Mouse (Mus musculus) ES-Bruce4 (cell line): ENCODE results near the gene Lypd4.

ENCODE experiments used
- CTCF ChIP-seq: IDR thresholded peaks from one replicate; pipeline ENCODE4 v1.8.1; 2011; ENCODE audit warnings: low read depth, low read length
- EP300 ChIP-seq: IDR thresholded peaks from 2 replicates; pipeline ENCODE4 v1.6.1; 2011; ENCODE audit warnings: low read depth, low read length; ENCODE audit not compliant: insufficient read depth
- POLR2A ChIP-seq: IDR thresholded peaks from one replicate; pipeline ENCODE4 v1.8.1; 2011; ENCODE audit warnings: low read length; ENCODE audit not compliant: insufficient read depth

DNA sequence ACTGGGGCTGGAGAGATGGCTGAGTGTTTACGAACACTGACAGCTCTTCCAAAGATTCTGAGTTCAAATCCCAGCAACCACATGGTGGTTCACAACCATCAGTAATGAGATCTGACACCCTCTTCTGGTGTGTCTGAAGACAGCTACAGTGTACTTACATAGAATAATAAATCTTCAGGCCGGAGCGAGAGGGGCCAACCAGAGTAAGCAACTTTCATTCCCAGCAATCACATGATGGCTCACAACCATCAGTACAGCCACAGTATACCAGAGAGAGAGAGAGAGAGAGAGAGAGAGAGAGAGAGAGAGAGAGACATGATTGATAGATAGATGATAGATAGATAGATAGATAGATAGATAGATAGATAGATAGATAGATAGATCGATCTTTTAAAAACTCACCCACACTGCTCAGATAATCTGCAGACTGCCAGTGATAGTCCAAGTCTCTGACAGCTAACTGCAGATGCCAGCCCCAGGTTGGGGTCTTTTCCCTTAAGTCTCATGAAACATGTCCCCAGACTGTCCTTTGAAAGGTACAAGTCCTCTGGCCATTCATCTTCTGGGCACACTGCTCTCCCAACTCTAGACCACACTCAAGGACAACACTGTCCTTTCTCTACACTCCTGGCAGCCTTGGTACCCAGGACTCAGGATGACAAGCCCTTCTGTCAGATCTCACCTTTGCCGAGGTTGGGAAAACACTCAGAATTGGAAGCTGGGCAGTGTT lies 18.0 kb downstream of the Lypd4 start:
- TF ChIP-seq CTCF: no peak
- no peak for TF ChIP-seq EP300
- TF ChIP-seq POLR2A: no peak
